Mouse (Mus musculus): ENCODE results near the gene Hspa8. TPM values are rescaled to one million over a fixed set of nuclear protein-coding genes. Genes with fewer than 3 reads are reported as not detected.
"Not testable (repeated sequence)": the region's sequence is repeated elsewhere in the genome, so short reads cannot be mapped to it uniquely, and the experiment has no call there.

The Hspa8 gene
- total RNA-seq, 1 experiment = 3,988 TPM

- Histone ChIP-seq H3K9ac (ENCODE audit: insufficient read depth, low read depth, low read length, poor library complexity, severe bottlenecking) (peak overlapping the region; percentile 98), H3K4me1 (ENCODE audit: control insufficient read depth in 2 of 2, insufficient read depth in 2 of 2, low read length in 2 of 2, poor library complexity in 1 of 2) (peaks cover 7 to 8% of the 10 kb centered on the region in 2 experiments; a peak in 3 of 4 replicates), H3K9me3 (ENCODE audit: control insufficient read depth, insufficient read depth, low read depth, low read length) (no peaks in the 10 kb centered on the region), H3K27ac (ENCODE audit: insufficient read depth, low read depth, low read length, poor library complexity, severe bottlenecking) (peak overlapping the region; percentile 100), H3K36me3 (ENCODE audit: control insufficient read depth, insufficient read depth, low read length, poor library complexity, severe bottlenecking) (peaks cover 31% of the 10 kb centered on the region), H3K4me3 (ENCODE audit: insufficient read depth in 1 of 2, low read depth in 1 of 2, low read length in 2 of 2, poor library complexity in 1 of 2, severe bottlenecking in 1 of 2) (peak overlapping the region; percentile 76 to 99)
- DNase-seq (ENCODE audit: low read depth, low spot score) = no peak
- no peak for TF ChIP-seq CHD2 (IDR thresholded peaks at IDR 0.05; ENCODE audit: low read depth, low read length)
- in situ Hi-C loops (cut with MboI; ENCODE audit: low sequenced_read_pairs in 2 of 2, unreplicated experiment in 2 of 2) = no loop called here
Measured at GRCm38 (mm10) chr9:40799837-40800501, 815 bp upstream of the Hspa8 start.

- peak; percentile 67 for TF ChIP-seq ZNF384 (IDR thresholded peaks at IDR 0.05; ENCODE audit: low read depth, low read length)
- DNase-seq (ENCODE audit: low read depth, low spot score); H3K4me1 ChIP-seq (ENCODE audit: control insufficient read depth in 2 of 2, insufficient read depth in 2 of 2, low read length in 2 of 2, poor library complexity in 1 of 2); in situ Hi-C loops (cut with MboI; ENCODE audit: low sequenced_read_pairs in 2 of 2, unreplicated experiment in 2 of 2); H3K9me3 ChIP-seq (ENCODE audit: control insufficient read depth, insufficient read depth, low read depth, low read length): not testable (repeated sequence)
- peak overlapping the region; percentile 90 to 99 for H3K4me3 ChIP-seq (ENCODE audit: insufficient read depth in 1 of 2, low read depth in 1 of 2, low read length in 2 of 2, poor library complexity in 1 of 2, severe bottlenecking in 1 of 2)
- peak overlapping the region; percentile 100 for H3K9ac ChIP-seq (ENCODE audit: insufficient read depth, low read depth, low read length, poor library complexity, severe bottlenecking)
- H3K27ac ChIP-seq (ENCODE audit: insufficient read depth, low read depth, low read length, poor library complexity, severe bottlenecking) = peak overlapping the region; percentile 100
- peaks cover 34% of the 10 kb centered on the region for H3K36me3 ChIP-seq (ENCODE audit: control insufficient read depth, insufficient read depth, low read length, poor library complexity, severe bottlenecking)
Measured at GRCm38 (mm10) chr9:40801614-40802532, 1.1 kb downstream of the Hspa8 start.

GRCm38 (mm10) chr9:40802533-40802875 lies 1.7 kb downstream of the Hspa8 start:
- in situ Hi-C loops (cut with MboI; ENCODE audit: low sequenced_read_pairs in 2 of 2, unreplicated experiment in 2 of 2) = not testable (repeated sequence)
- H3K36me3 ChIP-seq (ENCODE audit: control insufficient read depth, insufficient read depth, low read length, poor library complexity, severe bottlenecking) = peaks cover 34% of the 10 kb centered on the region

GRCm38 (mm10) chr9:40804576-40804975 lies 3.8 kb downstream of the Hspa8 start:
- DNase-seq (ENCODE audit: low read depth, low spot score); H3K4me1 ChIP-seq (ENCODE audit: control insufficient read depth in 2 of 2, insufficient read depth in 2 of 2, low read length in 2 of 2, poor library complexity in 1 of 2); H3K27ac ChIP-seq (ENCODE audit: insufficient read depth, low read depth, low read length, poor library complexity, severe bottlenecking); H3K9ac ChIP-seq (ENCODE audit: insufficient read depth, low read depth, low read length, poor library complexity, severe bottlenecking); H3K9me3 ChIP-seq (ENCODE audit: control insufficient read depth, insufficient read depth, low read depth, low read length); in situ Hi-C loops (cut with MboI; ENCODE audit: low sequenced_read_pairs in 2 of 2, unreplicated experiment in 2 of 2): not testable (repeated sequence)
- H3K36me3 ChIP-seq (ENCODE audit: control insufficient read depth, insufficient read depth, low read length, poor library complexity, severe bottlenecking) = peaks cover 34% of the 10 kb centered on the region
- H3K4me3 ChIP-seq (ENCODE audit: insufficient read depth in 1 of 2, low read depth in 1 of 2, low read length in 2 of 2, poor library complexity in 1 of 2, severe bottlenecking in 1 of 2) = peak overlapping the region in 1 of 2 experiments; percentile 17; a peak in 1 of 4 replicates

More at GRCm38 (mm10) chr9:40802533-40802875, 1.7 kb downstream of the Hspa8 start:
- peak overlapping the region; percentile 10; the same call in 1 of the 2 replicates for H3K9ac ChIP-seq (ENCODE audit: insufficient read depth, low read depth, low read length, poor library complexity, severe bottlenecking)
- not testable (repeated sequence) for DNase-seq (ENCODE audit: low read depth, low spot score); H3K9me3 ChIP-seq (ENCODE audit: control insufficient read depth, insufficient read depth, low read depth, low read length); H3K27ac ChIP-seq (ENCODE audit: insufficient read depth, low read depth, low read length, poor library complexity, severe bottlenecking); H3K4me1 ChIP-seq (ENCODE audit: control insufficient read depth in 2 of 2, insufficient read depth in 2 of 2, low read length in 2 of 2, poor library complexity in 1 of 2)
- 0 out of 2 replicates have a peak, but pooled peaks have one; percentile 2 for TF ChIP-seq ZNF384 (IDR thresholded peaks at IDR 0.05; ENCODE audit: low read depth, low read length)
- peak overlapping the region; percentile 90 to 99 for H3K4me3 ChIP-seq (ENCODE audit: insufficient read depth in 1 of 2, low read depth in 1 of 2, low read length in 2 of 2, poor library complexity in 1 of 2, severe bottlenecking in 1 of 2)

- Histone ChIP-seq H3K36me3 (ENCODE audit: control insufficient read depth, insufficient read depth, low read length, poor library complexity, severe bottlenecking) (peaks cover 34% of the 10 kb centered on the region), H3K9ac (ENCODE audit: insufficient read depth, low read depth, low read length, poor library complexity, severe bottlenecking) (no peak overlapping the region), H3K9me3 (ENCODE audit: control insufficient read depth, insufficient read depth, low read depth, low read length) (no peaks in the 10 kb centered on the region), H3K4me1 (ENCODE audit: control insufficient read depth in 2 of 2, insufficient read depth in 2 of 2, low read length in 2 of 2, poor library complexity in 1 of 2) (no peaks in the 10 kb centered on the region), H3K4me3 (ENCODE audit: insufficient read depth in 1 of 2, low read depth in 1 of 2, low read length in 2 of 2, poor library complexity in 1 of 2, severe bottlenecking in 1 of 2) (no peak overlapping the region), H3K27ac (ENCODE audit: insufficient read depth, low read depth, low read length, poor library complexity, severe bottlenecking) (no peak overlapping the region)
- in situ Hi-C loops (cut with MboI; ENCODE audit: low sequenced_read_pairs in 2 of 2, unreplicated experiment in 2 of 2) = no loop called here
- TF ChIP-seq CHD2 (IDR thresholded peaks at IDR 0.05; ENCODE audit: low read depth, low read length) = no peak
- TF ChIP-seq ZC3H11A (IDR thresholded peaks at IDR 0.05; ENCODE audit: borderline replicate concordance, low read depth, low read length) = no peak
- no peak for TF ChIP-seq MAFK (IDR thresholded peaks at IDR 0.05; ENCODE audit: insufficient read depth, low read depth, low read length)
- TF ChIP-seq HCFC1 (IDR thresholded peaks at IDR 0.05; ENCODE audit: borderline replicate concordance, insufficient read depth, low read length) = no peak
- no peak for TF ChIP-seq ZNF384 (IDR thresholded peaks at IDR 0.05; ENCODE audit: low read depth, low read length)
- DNase-seq (ENCODE audit: low read depth, low spot score) = no peak
Measured at GRCm38 (mm10) chr9:40805263-40805662, 4.5 kb downstream of the Hspa8 start.
